Mouse (Mus musculus): Measurements from ENCODE around the gene Xrn1.
"Not testable (repeated sequence)": the region's sequence is repeated elsewhere in the genome, so short reads cannot be mapped to it uniquely, and the experiment has no call there.

The Xrn1 gene

DNA sequence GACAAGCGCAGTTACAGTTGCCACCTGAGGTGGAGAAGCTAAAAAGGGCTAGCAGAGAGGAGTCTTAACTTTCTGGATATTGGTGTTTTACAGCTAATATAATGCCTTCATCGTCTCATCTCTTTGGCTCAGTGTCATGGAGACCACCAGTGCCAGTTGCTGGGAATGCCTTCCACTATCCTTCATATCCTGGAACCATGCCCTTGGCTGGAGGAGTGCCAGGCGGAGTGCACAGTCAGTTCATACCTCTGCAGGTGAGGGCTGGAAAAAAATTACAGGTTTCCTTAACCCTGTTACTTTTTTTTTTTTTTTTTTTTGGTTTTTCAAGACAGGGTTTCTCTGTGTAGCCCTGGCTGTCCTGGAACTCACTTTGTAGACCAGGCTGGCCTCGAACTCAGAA, 96.9 kb downstream of the Xrn1 start:
- no peak for DNase-seq (ENCODE audit: low spot score in 2 of 2)

DNA sequence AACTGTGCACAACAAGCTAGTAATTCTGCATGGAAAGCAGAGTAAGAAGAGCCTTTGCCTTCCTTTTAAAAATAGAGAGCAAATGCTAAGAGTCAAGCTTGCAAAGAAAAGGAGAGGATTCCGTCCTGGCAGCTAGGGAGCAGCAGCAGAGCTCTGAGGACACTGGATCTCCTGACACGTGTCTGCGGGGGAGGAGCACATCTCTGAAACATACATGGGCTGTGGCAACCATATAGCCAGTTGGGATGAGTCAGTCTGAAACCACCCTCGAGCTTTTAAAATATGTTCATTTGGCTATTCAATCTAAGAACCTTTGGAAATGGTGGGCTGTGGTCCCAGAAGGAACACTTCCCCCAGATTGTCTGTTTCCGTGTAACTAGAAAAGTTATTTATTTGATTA, 100.3 kb downstream of the Xrn1 start:
- no peak for DNase-seq (ENCODE audit: low spot score in 2 of 2)

DNA sequence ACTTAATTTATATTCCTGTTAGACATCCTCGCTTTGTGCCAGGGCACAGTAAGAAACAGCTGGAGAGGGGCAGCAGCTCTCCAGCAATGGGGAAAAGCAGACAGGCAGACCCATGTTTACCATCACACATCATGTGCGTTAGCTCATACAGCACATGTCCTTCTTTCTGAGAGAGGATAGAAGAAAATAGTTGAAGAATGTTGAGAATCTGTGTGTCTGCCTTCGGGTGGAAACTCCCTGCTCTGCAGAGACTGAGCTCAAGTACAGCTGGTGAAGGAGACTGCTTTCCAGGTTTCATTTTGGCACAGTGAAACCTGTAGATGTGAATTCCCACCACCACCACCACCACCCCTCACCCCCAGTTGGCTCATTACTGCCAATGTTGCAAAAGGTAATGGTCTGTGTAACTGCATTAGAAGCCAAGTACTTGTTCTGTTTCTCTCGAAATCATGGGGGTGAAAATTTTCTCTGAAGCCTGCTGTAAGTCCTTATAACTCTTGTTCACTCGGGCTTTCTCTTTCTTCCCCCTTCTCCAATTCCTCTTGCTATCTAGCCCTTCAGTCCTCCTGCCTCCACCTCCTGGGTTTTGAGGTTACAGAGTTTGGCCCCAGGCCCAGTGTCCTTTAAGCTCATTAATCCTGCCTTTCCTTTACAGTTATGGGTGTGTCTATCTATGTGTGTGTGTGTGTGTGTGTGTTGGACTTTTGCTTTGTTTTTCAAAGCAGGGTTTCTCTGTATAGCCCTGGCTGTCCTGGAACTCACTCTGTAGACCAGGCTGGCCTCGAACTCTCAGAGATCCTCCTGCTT, 102.1 kb downstream of the Xrn1 start:
- no peak for DNase-seq (ENCODE audit: low spot score in 2 of 2)

DNA sequence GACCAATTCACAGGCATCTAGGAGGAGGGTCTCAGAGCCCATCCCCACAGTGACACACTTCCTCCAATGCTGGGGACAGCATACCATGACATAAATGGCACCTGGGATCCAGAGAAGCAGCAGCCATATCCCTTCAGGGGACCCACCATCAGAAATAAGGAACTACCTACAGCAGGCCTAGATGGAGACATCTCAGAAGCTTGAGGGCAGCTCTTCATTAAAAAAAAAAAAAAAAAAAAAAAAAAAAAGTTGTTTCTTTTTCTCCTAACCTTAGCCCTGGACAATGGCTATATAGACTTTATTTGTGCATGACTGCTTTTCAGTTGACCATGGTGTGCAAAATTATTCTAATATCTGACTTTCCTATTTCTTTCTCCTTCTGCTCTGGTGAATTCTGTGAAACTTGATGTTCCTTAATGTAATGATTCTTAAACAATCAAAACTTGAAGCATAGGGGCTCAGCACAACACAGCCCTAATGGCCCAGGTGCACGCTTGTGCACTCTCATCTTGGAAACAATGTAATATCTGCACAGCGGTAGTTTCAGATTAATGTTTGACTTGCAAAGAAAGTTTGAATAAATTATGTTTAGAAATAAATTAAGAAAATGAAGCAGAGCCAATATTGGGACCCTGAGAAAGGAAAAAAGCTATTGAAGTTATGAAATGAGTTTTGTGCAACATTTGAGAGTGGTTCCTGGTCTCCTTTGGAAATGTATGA, 108.7 kb downstream of the Xrn1 start:
- no peak for DNase-seq (ENCODE audit: low spot score in 2 of 2)

DNA sequence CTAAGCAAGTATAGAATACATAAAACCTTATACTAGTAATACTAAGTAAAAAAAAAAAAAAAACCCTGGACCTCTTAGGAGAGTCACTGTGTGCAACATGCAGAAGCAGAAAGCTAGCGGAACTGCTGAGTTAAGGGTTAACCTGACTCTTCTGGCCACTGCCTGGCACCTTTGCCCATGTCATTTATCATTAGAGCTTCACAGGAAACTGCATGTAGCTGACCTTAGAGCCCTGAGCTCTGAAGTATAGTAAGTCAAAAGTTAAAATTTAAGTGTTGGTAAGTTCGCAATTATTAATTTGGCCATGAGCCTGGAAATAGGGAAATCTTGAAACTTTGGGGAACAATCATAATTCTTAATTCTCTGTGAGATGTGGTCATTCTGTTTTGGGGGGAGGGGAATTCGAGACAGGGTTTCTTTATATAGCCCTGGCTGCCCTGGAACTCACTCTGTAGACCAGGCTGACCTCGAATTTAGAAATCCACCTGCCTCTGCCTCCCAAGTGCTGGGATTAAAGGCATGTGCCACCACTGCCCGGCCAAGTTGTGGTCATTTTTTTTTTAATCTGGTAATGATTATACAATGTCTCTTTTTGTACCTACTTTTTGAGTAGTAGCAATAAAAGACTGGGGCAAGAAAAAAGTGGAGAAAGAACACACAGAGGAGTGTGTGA, 109.4 kb downstream of the Xrn1 start:
- DNase-seq (ENCODE audit: low spot score in 2 of 2), result no peak

DNA sequence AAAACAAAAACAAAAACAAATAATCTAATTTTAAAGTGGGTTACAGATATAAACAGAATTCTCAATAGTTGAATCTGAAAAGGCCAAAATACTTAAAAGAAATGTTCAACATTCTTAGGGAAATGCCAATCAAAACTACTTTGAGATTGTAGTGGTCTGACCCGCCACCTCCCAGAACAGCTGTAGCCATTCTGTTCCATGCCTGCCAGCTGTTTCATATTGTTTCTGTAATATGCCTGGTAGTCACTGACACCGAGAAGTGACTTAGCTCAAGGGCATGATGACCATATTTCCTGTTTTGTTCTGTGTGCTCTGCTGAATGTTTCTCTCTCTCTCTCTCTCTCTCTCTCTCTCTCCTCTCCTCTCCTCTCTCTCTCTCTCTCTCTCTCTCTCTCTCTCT, 112.9 kb downstream of the Xrn1 start:
- no peak for DNase-seq (ENCODE audit: low spot score in 2 of 2)

DNA sequence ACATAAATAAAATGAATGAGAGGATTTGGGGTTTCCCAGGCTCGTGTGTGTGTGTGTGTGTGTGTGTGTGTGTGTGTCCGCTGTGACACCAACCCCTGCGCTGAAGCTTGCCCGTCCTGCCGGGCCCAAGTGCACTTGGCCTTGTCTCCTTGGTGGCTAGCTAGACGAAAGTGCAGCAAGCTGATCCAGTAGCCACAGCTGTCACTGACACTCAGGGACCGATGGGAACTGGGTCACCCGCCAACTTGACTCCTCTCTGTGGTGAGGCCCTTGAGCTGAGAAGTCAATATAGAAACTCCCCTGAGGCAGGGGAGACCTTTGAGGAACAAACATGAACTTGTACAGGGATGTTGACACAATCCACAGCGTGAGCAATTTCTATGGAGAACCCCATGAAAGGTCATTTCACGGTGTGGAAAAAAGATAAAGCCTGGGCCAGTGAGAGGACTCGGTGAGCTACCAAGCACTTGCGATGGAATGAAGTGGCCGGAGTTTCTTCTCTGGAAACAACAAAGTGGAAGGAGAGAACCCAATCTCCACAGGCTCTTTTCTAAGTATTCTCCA, 124.3 kb downstream of the Xrn1 start:
- DNase-seq (ENCODE audit: low spot score in 2 of 2), result no peak

DNA sequence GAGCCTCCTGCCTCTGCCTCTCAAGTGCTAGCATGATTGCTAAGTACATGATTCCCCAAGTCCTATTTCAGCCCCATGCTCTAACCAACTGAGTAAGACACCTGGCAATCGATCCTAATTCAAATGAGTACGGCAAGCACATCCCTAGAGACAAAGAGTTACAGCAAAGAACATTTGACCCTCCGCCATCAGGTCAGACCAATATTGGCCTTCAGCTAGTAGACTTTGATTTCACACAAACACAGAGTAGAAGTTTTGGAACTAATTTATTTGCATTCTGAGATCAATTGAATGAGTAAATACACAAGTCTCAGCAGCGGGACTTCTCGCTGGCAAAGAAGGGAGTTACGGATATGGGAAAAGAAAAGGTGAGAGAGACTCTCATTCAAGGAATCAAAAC, 130.7 kb downstream of the Xrn1 start:
- DNase-seq (ENCODE audit: low spot score in 2 of 2), result no peak

DNA sequence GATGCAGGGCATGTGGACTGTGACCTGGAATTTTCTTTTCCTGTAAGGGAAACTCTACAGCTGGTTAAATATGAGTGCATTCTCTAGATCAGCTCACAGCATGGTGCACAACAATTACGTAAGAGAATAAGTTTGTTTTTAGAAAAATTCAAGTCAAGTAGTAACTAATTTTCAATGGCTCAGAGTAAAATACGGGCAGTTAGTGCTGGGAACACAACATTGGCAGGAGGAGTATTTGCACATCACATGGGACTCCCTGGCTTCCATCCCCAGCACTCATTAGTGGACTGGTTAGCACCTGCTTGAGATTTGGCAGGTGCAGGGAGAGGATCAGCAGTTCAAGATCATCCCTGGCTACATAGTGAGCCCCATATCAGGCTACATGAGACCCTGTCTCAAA, 133.1 kb downstream of the Xrn1 start:
- no peak for DNase-seq (ENCODE audit: low spot score in 2 of 2)

DNA sequence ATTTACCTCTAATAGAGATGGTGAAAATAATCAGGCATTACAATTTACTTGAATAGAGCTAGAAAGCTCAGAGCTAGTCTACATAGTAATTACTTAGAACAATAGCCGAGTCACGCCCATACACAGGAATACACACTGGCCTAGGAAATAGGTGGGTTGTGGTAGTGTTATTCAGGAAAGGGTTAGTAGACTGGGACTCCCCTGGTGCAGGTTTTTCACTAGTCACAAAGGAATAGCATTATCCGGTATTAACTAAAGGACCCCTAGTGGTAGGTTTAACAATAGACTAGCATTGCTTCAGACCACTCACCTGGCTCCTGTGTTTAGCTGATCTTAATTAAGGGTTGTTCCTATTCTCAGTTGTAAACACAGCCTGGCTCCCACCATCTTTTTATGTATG, 133.9 kb downstream of the Xrn1 start:
- not testable (repeated sequence) for DNase-seq (ENCODE audit: low spot score in 2 of 2)

DNA sequence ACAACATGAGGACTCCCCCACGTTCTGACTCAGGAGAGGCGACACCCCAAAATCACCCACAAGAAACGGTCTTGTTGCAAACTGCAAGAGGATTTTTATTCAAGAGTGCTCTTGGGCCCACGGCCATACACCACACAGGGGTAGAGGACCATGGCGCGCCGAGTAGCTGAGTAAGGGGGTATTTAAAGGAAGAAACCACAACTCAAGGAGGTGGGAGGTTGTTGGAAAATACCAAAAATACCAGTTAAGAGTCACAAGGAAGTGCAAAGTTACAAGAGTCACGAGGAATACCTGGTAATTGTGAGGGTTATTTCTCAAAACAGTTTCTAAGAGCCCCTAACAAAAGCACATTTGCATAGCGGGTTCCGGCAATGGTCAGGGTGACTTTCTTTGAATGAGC, 138.1 kb downstream of the Xrn1 start:
- DNase-seq (ENCODE audit: low spot score in 2 of 2), result not testable (repeated sequence)

DNA sequence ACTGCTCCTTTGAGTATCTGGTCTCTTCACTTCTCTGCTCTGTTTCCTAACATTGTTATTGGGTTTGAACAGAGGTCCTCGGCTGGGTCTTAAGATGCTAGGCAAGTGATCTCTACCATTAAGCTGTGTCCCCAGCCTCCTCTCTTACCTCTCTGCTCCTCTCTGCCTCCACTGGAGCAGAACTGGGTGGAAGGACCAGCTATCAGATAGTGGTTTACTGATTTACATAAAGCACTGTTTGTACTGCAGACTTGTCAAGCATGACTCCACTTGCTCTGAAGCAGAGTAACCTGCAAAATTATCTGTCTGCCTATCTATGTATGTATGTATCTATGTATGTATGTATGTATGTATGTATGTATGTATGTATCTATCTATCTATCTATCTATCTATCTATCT, 138.7 kb downstream of the Xrn1 start:
- DNase-seq (ENCODE audit: low spot score in 2 of 2), result no peak

DNA sequence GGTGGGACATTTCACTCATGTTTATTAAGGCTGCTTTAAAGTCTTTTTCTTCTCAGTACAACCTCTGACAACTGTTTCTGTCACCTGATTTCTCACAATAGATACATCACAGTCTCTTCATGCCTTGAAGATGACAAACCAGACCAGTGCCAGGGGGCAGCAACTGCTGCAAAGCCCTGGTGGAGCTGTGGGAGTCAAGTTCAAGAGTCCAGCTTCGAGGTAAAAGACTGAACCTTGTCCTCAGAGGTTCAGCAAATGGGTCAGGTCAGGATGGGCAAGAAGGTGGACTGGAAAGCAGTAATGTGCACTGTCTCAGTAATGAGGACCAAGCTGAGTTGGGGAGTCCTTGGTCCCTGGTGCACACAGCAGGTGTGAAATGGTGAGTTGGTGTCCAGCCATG, 139.8 kb downstream of the Xrn1 start:
- DNase-seq (ENCODE audit: low spot score in 2 of 2), result no peak

DNA sequence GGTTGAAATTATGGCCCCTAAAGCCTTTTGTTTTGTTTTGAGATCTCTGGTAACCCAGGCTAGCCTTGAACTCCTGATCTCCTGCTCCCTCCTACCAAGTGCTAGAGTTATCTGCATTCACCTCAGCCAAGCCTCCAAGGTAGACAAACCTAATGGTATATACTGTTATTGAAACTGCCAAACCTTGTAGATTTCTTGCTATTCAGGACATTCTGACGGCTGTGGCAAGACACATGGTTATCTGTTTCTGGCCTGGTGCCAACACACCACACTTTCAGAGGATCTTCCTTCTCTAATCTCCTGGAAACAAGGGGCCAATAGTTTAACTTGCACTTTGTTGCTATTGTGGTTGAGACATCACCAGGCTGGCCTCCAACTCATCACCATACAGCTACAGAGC, 140.6 kb downstream of the Xrn1 start:
- DNase-seq (ENCODE audit: low spot score in 2 of 2), result no peak

DNA sequence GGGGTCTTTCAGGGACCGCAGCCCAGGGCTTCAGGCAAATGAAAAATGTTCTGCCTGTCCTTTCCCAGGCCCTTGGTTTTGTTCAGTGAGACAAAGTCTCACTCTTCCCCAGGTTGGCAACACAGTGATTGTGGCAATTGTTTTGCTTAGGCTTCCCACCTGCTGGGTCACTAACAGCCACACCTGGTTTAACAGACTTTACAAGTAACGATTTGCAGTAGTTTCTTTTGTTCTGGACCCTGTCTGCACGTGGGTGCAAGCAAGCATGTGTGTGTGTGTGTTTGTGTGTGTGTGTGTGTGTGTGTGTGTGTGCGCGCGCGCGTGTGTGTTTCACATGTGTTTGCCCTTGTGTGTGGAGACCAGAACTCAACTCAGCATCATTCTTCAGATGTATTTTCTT, 148.3 kb downstream of the Xrn1 start:
- DNase-seq (ENCODE audit: low spot score in 2 of 2), result no peak
